Mouse (Mus musculus): Measurements from ENCODE around the gene Thap4. TPM values are rescaled to one million over a fixed set of nuclear protein-coding genes. Genes with fewer than 3 reads are reported as not detected.
"Not testable (repeated sequence)": the region's sequence is repeated elsewhere in the genome, so short reads cannot be mapped to it uniquely, and the experiment has no call there.

The Thap4 gene
- polyA plus RNA-seq, 1 experiment from 2014 or later = 58.4 TPM

DNA sequence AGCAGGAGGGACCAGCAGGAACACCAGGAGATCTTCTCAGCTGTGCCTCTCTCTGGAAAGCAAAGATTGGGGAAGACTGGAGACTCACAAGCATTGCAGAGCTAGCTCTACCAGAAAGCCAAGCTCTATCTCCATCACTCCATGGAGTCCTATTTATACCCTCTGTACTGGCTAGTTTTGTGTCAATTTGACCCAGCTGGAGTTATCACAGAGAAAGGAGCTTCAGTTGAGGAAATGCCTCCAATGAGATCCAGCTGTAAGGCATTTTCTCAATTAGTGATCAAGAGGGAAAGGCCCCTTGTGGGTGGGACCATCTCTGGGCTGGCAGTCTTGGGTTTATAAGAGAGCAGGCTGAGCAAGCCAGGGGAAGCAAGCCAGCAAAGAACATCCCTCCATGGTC, 96.1 kb downstream of the Thap4 start, which contains the start of gene Stk25:
TSS of gene Stk25 (minus strand) at position 101 of the 400 bp plus-strand sequence.
- not testable (repeated sequence) for H3K4me2 ChIP-seq; H3K27me3 ChIP-seq; H3K36me3 ChIP-seq; H3K9me3 ChIP-seq; ATAC-seq (ENCODE audit: insufficient number of reproducible peaks, insufficient read depth, low FRiP score, low TSS enrichment, low read depth); H3K9ac ChIP-seq; H3K4me3 ChIP-seq
- H3K27ac ChIP-seq = peak within 1 kb of the TSS; percentile 29
- H3K4me1 ChIP-seq = peaks cover 23% of the 10 kb centered on the region; the same call in 1 of the 2 replicates

GRCm38 (mm10) chr1:93657025-93657360, 97.7 kb downstream of the Thap4 start:
- no peaks in the 10 kb centered on the region for H3K27me3 ChIP-seq
- H3K4me3 ChIP-seq = no peak overlapping the region
- WGBS = 72% methylated on average over 5 of the region's 5 CpGs
- H3K4me1 ChIP-seq = peaks cover 23% of the 10 kb centered on the region; the same call in 1 of the 2 replicates
- H3K9me3 ChIP-seq = 0 out of 2 replicates have a peak, but pooled peaks cover under 1% of the 10 kb centered on the region
- H3K27ac ChIP-seq = no peak overlapping the region
- no peak overlapping the region for H3K9ac ChIP-seq
- H3K4me2 ChIP-seq = no peak overlapping the region
- no peaks in the 10 kb centered on the region for H3K36me3 ChIP-seq
- no peak for ATAC-seq (ENCODE audit: insufficient number of reproducible peaks, insufficient read depth, low FRiP score, low TSS enrichment, low read depth)

- H3K4me1 ChIP-seq = peaks cover 23% of the 10 kb centered on the region; the same call in 1 of the 2 replicates
- no peaks in the 10 kb centered on the region for H3K36me3 ChIP-seq
- no peak for ATAC-seq (ENCODE audit: insufficient number of reproducible peaks, insufficient read depth, low FRiP score, low TSS enrichment, low read depth)
- WGBS = 59% methylated on average over 7 of the region's 7 CpGs
- peaks cover 3% of the 10 kb centered on the region; the same call in 1 of the 2 replicates for H3K9me3 ChIP-seq
- H3K4me2 ChIP-seq = no peak overlapping the region
- H3K9ac ChIP-seq = no peak overlapping the region
- H3K27ac ChIP-seq = no peak overlapping the region
- no peak overlapping the region for H3K4me3 ChIP-seq
- H3K27me3 ChIP-seq = no peaks in the 10 kb centered on the region
These were observed 98.2 kb downstream of the Thap4 start for GRCm38 (mm10) chr1:93656325-93657024.

- WGBS = 61% methylated on average over 2 of the region's 2 CpGs
- Histone ChIP-seq H3K36me3 (no peaks in the 10 kb centered on the region), H3K9ac (no peak overlapping the region), H3K4me3 (no peak overlapping the region), H3K27me3 (no peaks in the 10 kb centered on the region), H3K27ac (no peak overlapping the region), H3K4me1 (peaks cover 19% of the 10 kb centered on the region; the same call in 1 of the 2 replicates), H3K4me2 (no peak overlapping the region), H3K9me3 (peaks cover 3% of the 10 kb centered on the region; the same call in 1 of the 2 replicates)
- ATAC-seq (ENCODE audit: insufficient number of reproducible peaks, insufficient read depth, low FRiP score, low TSS enrichment, low read depth) = no peak
These were observed 99.9 kb downstream of the Thap4 start for GRCm38 (mm10) chr1:93654798-93655197.

- WGBS = 35% methylated on average over 2 of the region's 2 CpGs
- Histone ChIP-seq H3K9me3 (peaks cover 3% of the 10 kb centered on the region; the same call in 1 of the 2 replicates), H3K4me2 (no peak overlapping the region), H3K36me3 (no peaks in the 10 kb centered on the region), H3K4me1 (peaks cover 14% of the 10 kb centered on the region; the same call in 1 of the 2 replicates), H3K27ac (no peak overlapping the region), H3K9ac (no peak overlapping the region), H3K4me3 (no peak overlapping the region), H3K27me3 (no peaks in the 10 kb centered on the region)
- ATAC-seq (ENCODE audit: insufficient number of reproducible peaks, insufficient read depth, low FRiP score, low TSS enrichment, low read depth) = no peak
These were observed 100.4 kb downstream of the Thap4 start for GRCm38 (mm10) chr1:93654275-93654674.

Other genes starting within 250 kb of the Thap4 start
- gene Farp2, start 242.8 kb downstream of the Thap4 start, polyA plus RNA-seq (2015; fragmentation: Nextera tagmentation; extraction: Ambion mirVana) = 10.5 and 10.9 TPM in 2 replicates
- 171 and 196 TPM in 2 replicates for gene Stk25, start 96.2 kb downstream of the Thap4 start, polyA plus RNA-seq (2015; fragmentation: Nextera tagmentation; extraction: Ambion mirVana)
- gene Bok, start 69.2 kb downstream of the Thap4 start, polyA plus RNA-seq (2015; fragmentation: Nextera tagmentation; extraction: Ambion mirVana) = 43.3 and 48.2 TPM in 2 replicates
- 90.4 and 92.3 TPM in 2 replicates for gene Atg4b, start 3.4 kb downstream of the Thap4 start, polyA plus RNA-seq (2015; fragmentation: Nextera tagmentation; extraction: Ambion mirVana)
- gene Dtymk, start 47.1 kb upstream of the Thap4 start, polyA plus RNA-seq (2015; fragmentation: Nextera tagmentation; extraction: Ambion mirVana) = 267 and 281 TPM in 2 replicates
- 16.1 and 16.5 TPM in 2 replicates for gene Ing5, start 49.1 kb upstream of the Thap4 start, polyA plus RNA-seq (2015; fragmentation: Nextera tagmentation; extraction: Ambion mirVana)
- gene D2hgdh, start 70.0 kb upstream of the Thap4 start, polyA plus RNA-seq (2015; fragmentation: Nextera tagmentation; extraction: Ambion mirVana) = 18.1 and 19.4 TPM in 2 replicates
- gene Gal3st2, start 106.4 kb upstream of the Thap4 start, polyA plus RNA-seq (2015; fragmentation: Nextera tagmentation; extraction: Ambion mirVana) = 0.30 TPM in 1 of 2 replicates, not detected in the other
- gene Gal3st2b, start 163.4 kb upstream of the Thap4 start, polyA plus RNA-seq (2015; fragmentation: Nextera tagmentation; extraction: Ambion mirVana) = not detected in 2 replicates
- gene Gal3st2c, start 235.6 kb upstream of the Thap4 start, polyA plus RNA-seq (2015; fragmentation: Nextera tagmentation; extraction: Ambion mirVana) = not detected in 2 replicates